Mouse (Mus musculus) intestine, embryonic 14.5 days (tissue): ENCODE results near the gene Traf4. TPM values are rescaled to one million over a fixed set of nuclear protein-coding genes. Genes with fewer than 3 reads are reported as not detected.

Experiments
- ATAC-seq: fragments of 200-750 bp; cut with Nextera tagmentation; replicated peaks from 2 replicates; pipeline ENCODE4 v1.8.0; 2017; ENCODE audit warnings: low read depth, moderate number of reproducible peaks, moderate TSS enrichment, moderate library complexity; ENCODE audit not compliant: low FRiP score, low TSS enrichment
- DNase-seq: peaks from one replicate; pipeline ENCODE4 v3.0.0-alpha.2; 2018; ENCODE audit warnings: low spot score
- H3K27ac ChIP-seq: fragments of 300-500 bp; sonication (generic); 2 replicates; pipeline ENCODE4 v1.5.1; 2014; ENCODE audit warnings: low read depth, mild to moderate bottlenecking, control low read depth
- H3K27me3 ChIP-seq: fragments of 300-500 bp; sonication (generic); replicated peaks from 2 replicates; pipeline ENCODE4 v1.6.1; 2014; ENCODE audit warnings: low read length, control low read depth; ENCODE audit not compliant: control insufficient read depth, insufficient read depth
- H3K36me3 ChIP-seq: fragments of 300-500 bp; sonication (generic); 2 replicates; pipeline ENCODE4 v1.6.1; 2014; ENCODE audit warnings: low read length, control low read depth; ENCODE audit not compliant: control insufficient read depth, insufficient read depth
- H3K4me1 ChIP-seq: fragments of 300-500 bp; sonication (generic); replicated peaks from 2 replicates; pipeline ENCODE4 v1.6.1; 2014; ENCODE audit warnings: low read length, control low read depth, mixed read lengths; ENCODE audit not compliant: control insufficient read depth, insufficient read depth
- H3K4me2 ChIP-seq: fragments of 300-500 bp; sonication (generic); 2 replicates; pipeline ENCODE4 v1.6.1; 2014; ENCODE audit warnings: low read length
- H3K4me3 ChIP-seq: fragments of 300-500 bp; sonication (generic); 2 replicates; pipeline ENCODE4 v1.5.1; 2014; ENCODE audit warnings: low read depth, low read length, control low read depth, mixed read lengths
- H3K9ac ChIP-seq: fragments of 300-500 bp; sonication (generic); 2 replicates; pipeline ENCODE4 v1.6.1; 2014; ENCODE audit warnings: mild to moderate bottlenecking, low read length
- H3K9me3 ChIP-seq: fragments of 300-500 bp; sonication (generic); 2 replicates; pipeline ENCODE4 v1.6.1; 2016; ENCODE audit warnings: low read length, control low read depth; ENCODE audit not compliant: control insufficient read depth
- WGBS: fragments of 180-500 bp; shearing (Covaris S2); extraction: QIAGEN DNeasy Blood & Tissue Kit; methylation state at CpG from one replicate; pipeline ENCODE4 v1.1.7; 2014; 5-methylcytosine and 5-hydroxymethylcytosine counted together
- polyA plus RNA-seq: library from polyadenylated mRNA; unstranded; fragments of >200 nt; fragmentation: Nextera tagmentation; extraction: Ambion mirVana; gene quantifications from 2 replicates; pipeline ENCODE4 v1.2.1, GENCODE M21; 2014

The Traf4 gene
- polyA plus RNA-seq, 1 experiment from 2014 or later = 61.7 TPM

GRCm38 (mm10) chr11:78178859-78179437, 13.6 kb upstream of the Traf4 start:
- H3K9ac ChIP-seq = peak overlapping the region; percentile 70
- ATAC-seq = peak; percentile 2
- peak overlapping the region; percentile 58 for H3K4me3 ChIP-seq
- H3K27ac ChIP-seq = peak overlapping the region; percentile 94
- DNase-seq = peak; percentile 85
- under 1% methylated on average over 29 of the region's 29 CpGs for WGBS
- H3K27me3 ChIP-seq = no peaks in the 10 kb centered on the region
- peak overlapping the region; percentile 98 for H3K4me2 ChIP-seq
- H3K36me3 ChIP-seq = peaks cover 33% of the 10 kb centered on the region
- no peaks in the 10 kb centered on the region for H3K9me3 ChIP-seq
- H3K4me1 ChIP-seq = peaks cover 47% of the 10 kb centered on the region

GRCm38 (mm10) chr11:78177903-78178858, 12.8 kb upstream of the Traf4 start:
- DNase-seq = peak; percentile 99

GRCm38 (mm10) chr11:78177437-78177836, 12.0 kb upstream of the Traf4 start:
- peak overlapping the region; percentile 98 for H3K4me2 ChIP-seq
- H3K27me3 ChIP-seq = no peaks in the 10 kb centered on the region
- peak overlapping the region; percentile 58 for H3K4me3 ChIP-seq
- H3K27ac ChIP-seq = peak overlapping the region; percentile 94
- no peak for DNase-seq
- 0% methylated on average over 10 of the region's 10 CpGs for WGBS
- peak; percentile 8 for ATAC-seq
- H3K36me3 ChIP-seq = peaks cover 32% of the 10 kb centered on the region
- peaks cover 46% of the 10 kb centered on the region for H3K4me1 ChIP-seq
- no peaks in the 10 kb centered on the region for H3K9me3 ChIP-seq
- peak overlapping the region; percentile 47 for H3K9ac ChIP-seq

More at GRCm38 (mm10) chr11:78177903-78178858, 12.8 kb upstream of the Traf4 start:
- H3K9ac ChIP-seq = peak overlapping the region; percentile 70
- H3K4me3 ChIP-seq = peak overlapping the region; percentile 58
- H3K27me3 ChIP-seq = no peaks in the 10 kb centered on the region
- H3K36me3 ChIP-seq = peaks cover 33% of the 10 kb centered on the region
- no peaks in the 10 kb centered on the region for H3K9me3 ChIP-seq
- peak overlapping the region; percentile 98 for H3K4me2 ChIP-seq
- peak; percentile 78 for ATAC-seq
- peaks cover 46% of the 10 kb centered on the region for H3K4me1 ChIP-seq
- under 1% methylated on average over 78 of the region's 84 CpGs for WGBS
- H3K27ac ChIP-seq = peak overlapping the region; percentile 94

- Histone ChIP-seq H3K9ac (peak overlapping the region; percentile 47), H3K4me1 (peaks cover 43% of the 10 kb centered on the region), H3K4me2 (peak overlapping the region; percentile 98), H3K27me3 (no peaks in the 10 kb centered on the region), H3K36me3 (peaks cover 30% of the 10 kb centered on the region), H3K4me3 (peak overlapping the region; percentile 58), H3K9me3 (no peaks in the 10 kb centered on the region), H3K27ac (peak overlapping the region; percentile 94)
- under 1% methylated on average over 23 of the region's 23 CpGs for WGBS
- no peak for ATAC-seq
- peak; percentile 69 for DNase-seq
Observed at GRCm38 (mm10) chr11:78176905-78177331, 11.5 kb upstream of the Traf4 start.

- Histone ChIP-seq H3K9me3 (no peaks in the 10 kb centered on the region), H3K36me3 (peaks cover 25% of the 10 kb centered on the region), H3K9ac (peak within 1 kb of the TSS; percentile 47), H3K4me1 (peaks cover 38% of the 10 kb centered on the region), H3K27me3 (no peaks in the 10 kb centered on the region), H3K27ac (peak within 1 kb of the TSS; percentile 94), H3K4me2 (peak within 1 kb of the TSS; percentile 98), H3K4me3 (peak within 1 kb of the TSS; percentile 58)
- ATAC-seq (peak; percentile 57; the same call in 1 of the 2 replicates), DNase-seq (peak; percentile 94)
- WGBS = under 1% methylated on average over 32 of the region's 32 CpGs
Observed at GRCm38 (mm10) chr11:78176402-78176862, 11.0 kb upstream of the Traf4 start, which contains the start of the genes Nek8 and Tlcd1. Gene Nek8 (minus strand): TSS chr11:78176675. Gene Tlcd1 (plus strand): TSS chr11:78176711.

- DNase-seq (no peak), ATAC-seq (no peak)
- Histone ChIP-seq H3K9ac (peak overlapping the region; percentile 47), H3K36me3 (peaks cover 20% of the 10 kb centered on the region), H3K27me3 (no peaks in the 10 kb centered on the region), H3K4me2 (peak overlapping the region; percentile 98), H3K9me3 (no peaks in the 10 kb centered on the region), H3K4me1 (peaks cover 33% of the 10 kb centered on the region), H3K4me3 (peak overlapping the region; percentile 58), H3K27ac (peak overlapping the region; percentile 94)
- WGBS = 3% methylated on average over 9 of the region's 10 CpGs
Observed at GRCm38 (mm10) chr11:78175771-78176401, 10.5 kb upstream of the Traf4 start.

- Histone ChIP-seq H3K4me3 (no peak overlapping the region), H3K27ac (no peak overlapping the region), H3K27me3 (no peaks in the 10 kb centered on the region), H3K9ac (no peak overlapping the region), H3K4me1 (peaks cover 19% of the 10 kb centered on the region), H3K9me3 (no peaks in the 10 kb centered on the region), H3K36me3 (peaks cover 6% of the 10 kb centered on the region), H3K4me2 (no peak overlapping the region)
- ATAC-seq (no peak), DNase-seq (no peak)
- 80% methylated on average over 3 of the region's 3 CpGs for WGBS
Observed at GRCm38 (mm10) chr11:78174506-78174905, 9.1 kb upstream of the Traf4 start.

- no peak for ATAC-seq
- H3K27me3 ChIP-seq = no peaks in the 10 kb centered on the region
- 81% methylated on average over 19 of the region's 19 CpGs for WGBS
- DNase-seq = no peak
- no peak overlapping the region for H3K9ac ChIP-seq
- no peak overlapping the region for H3K4me3 ChIP-seq
- H3K9me3 ChIP-seq = no peaks in the 10 kb centered on the region
- peaks cover 14% of the 10 kb centered on the region for H3K4me1 ChIP-seq
- no peak overlapping the region for H3K27ac ChIP-seq
- H3K36me3 ChIP-seq = 0 out of 2 replicates have a peak, but pooled peaks cover 3% of the 10 kb centered on the region
- H3K4me2 ChIP-seq = no peak overlapping the region
Observed at GRCm38 (mm10) chr11:78172748-78173383, 7.5 kb upstream of the Traf4 start.
